Mouse (Mus musculus) kidney, embryonic 15.5 days (tissue): ENCODE measurements around the gene Sdhaf1. TPM values are rescaled to one million over a fixed set of nuclear protein-coding genes. Genes with fewer than 3 reads are reported as not detected.
A peak's percentile ranks its signal among the peaks of the same experiment; 100 is the strongest.

Source experiments
- ATAC-seq: fragments of 200-750 bp; cut with Nextera tagmentation; replicated peaks from 2 replicates; pipeline ENCODE4 v1.8.0; 2017; ENCODE audit warnings: moderate TSS enrichment; ENCODE audit not compliant: low FRiP score
- H3K27ac ChIP-seq: fragments of 300-500 bp; sonication (generic); 2 replicates; pipeline ENCODE4 v1.5.1; 2015; ENCODE audit warnings: mild to moderate bottlenecking, inconsistent platforms
- H3K27me3 ChIP-seq: fragments of 300-500 bp; sonication (generic); 2 replicates; pipeline ENCODE4 v1.6.1; 2015; ENCODE audit warnings: inconsistent platforms
- H3K36me3 ChIP-seq: fragments of 300-500 bp; sonication (generic); 2 replicates; pipeline ENCODE4 v1.6.1; 2015; ENCODE audit warnings: inconsistent platforms
- H3K4me1 ChIP-seq: fragments of 300-500 bp; sonication (generic); 2 replicates; pipeline ENCODE4 v1.6.1; 2015; ENCODE audit warnings: inconsistent platforms
- H3K4me2 ChIP-seq: fragments of 300-500 bp; sonication (generic); 2 replicates; pipeline ENCODE4 v1.6.1; 2015; ENCODE audit warnings: moderate library complexity, mild to moderate bottlenecking, inconsistent platforms
- H3K4me3 ChIP-seq: fragments of 300-500 bp; sonication (generic); replicated peaks from 2 replicates; pipeline ENCODE4 v1.5.1; 2015; ENCODE audit warnings: mild to moderate bottlenecking, inconsistent platforms
- H3K9ac ChIP-seq: fragments of 300-500 bp; sonication (generic); 2 replicates; pipeline ENCODE4 v1.6.1; 2015; ENCODE audit warnings: mild to moderate bottlenecking, inconsistent platforms
- H3K9me3 ChIP-seq: fragments of 300-500 bp; sonication (generic); replicated peaks from 2 replicates; pipeline ENCODE4 v1.6.1; 2016; ENCODE audit warnings: inconsistent platforms
- WGBS: fragments of 180-500 bp; shearing (Covaris S2); methylation state at CpG from one replicate; pipeline ENCODE4 v1.1.7; 2015; ENCODE audit warnings: mixed read lengths; 5-methylcytosine and 5-hydroxymethylcytosine counted together
- polyA plus RNA-seq: library from polyadenylated mRNA; unstranded; fragments of >200 nt; fragmentation: Nextera tagmentation; extraction: Ambion mirVana; gene quantifications from 2 replicates; pipeline ENCODE4 v1.2.1, GENCODE M21; 2015

Sdhaf1 gene
- polyA plus RNA-seq, 1 experiment from 2014 or later: 17.3 TPM

GRCm38 (mm10) chr7:30339432-30340109 is 15.9 kb upstream of the Sdhaf1 start:
- Histone ChIP-seq H3K36me3 (no peaks in the 10 kb centered on the region), H3K9me3 (no peaks in the 10 kb centered on the region), H3K27me3 (peaks cover 33% of the 10 kb centered on the region), H3K4me2 (no peak overlapping the region), H3K27ac (no peak overlapping the region), H3K9ac (no peak overlapping the region), H3K4me3 (no peak overlapping the region), H3K4me1 (peaks cover 3% of the 10 kb centered on the region)
- 79% methylated on average over 5 of the region's 5 CpGs for WGBS
- ATAC-seq: no peak

- Histone ChIP-seq H3K4me1 (peaks cover 15% of the 10 kb centered on the region), H3K4me2 (no peak overlapping the region), H3K9me3 (no peaks in the 10 kb centered on the region), H3K27ac (no peak overlapping the region), H3K9ac (no peak overlapping the region), H3K4me3 (no peak overlapping the region), H3K27me3 (peaks cover 44% of the 10 kb centered on the region), H3K36me3 (no peaks in the 10 kb centered on the region)
- ATAC-seq: no peak; the same call in 1 of the 2 replicates
- 1% methylated on average over 9 of the region's 9 CpGs for WGBS
Measured at GRCm38 (mm10) chr7:30336384-30336783, 12.7 kb upstream of the Sdhaf1 start.

DNA sequence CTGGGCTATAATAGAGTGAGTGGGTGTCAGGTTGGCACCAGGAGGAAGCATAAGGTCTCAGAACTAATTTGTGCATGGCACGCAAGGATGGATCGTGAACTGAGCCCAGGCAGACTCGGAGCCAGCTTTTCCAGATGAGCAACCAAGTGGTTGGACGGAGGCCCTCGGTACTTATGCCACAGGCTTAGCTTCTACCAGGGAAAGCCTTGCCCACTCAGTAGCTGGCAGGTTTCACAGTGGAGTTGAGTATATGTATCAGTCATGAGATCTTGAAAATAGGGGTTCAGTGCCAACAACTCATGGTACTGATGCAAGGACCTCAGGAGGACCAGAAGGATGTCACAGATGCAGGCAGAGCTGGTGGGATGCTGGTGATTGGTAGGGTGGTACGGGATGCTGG is 12.0 kb upstream of the Sdhaf1 start:
- H3K9me3 ChIP-seq: no peaks in the 10 kb centered on the region
- WGBS: 67% methylated on average over 6 of the region's 6 CpGs
- no peak overlapping the region for H3K4me3 ChIP-seq
- peaks cover 15% of the 10 kb centered on the region for H3K4me1 ChIP-seq
- no peak overlapping the region for H3K4me2 ChIP-seq
- H3K9ac ChIP-seq: no peak overlapping the region
- no peaks in the 10 kb centered on the region for H3K36me3 ChIP-seq
- H3K27ac ChIP-seq: no peak overlapping the region
- H3K27me3 ChIP-seq: peaks cover 40% of the 10 kb centered on the region
- no peak for ATAC-seq

GRCm38 (mm10) chr7:30334563-30334962 is 10.9 kb upstream of the Sdhaf1 start:
- H3K4me2 ChIP-seq: no peak overlapping the region
- H3K9me3 ChIP-seq: no peaks in the 10 kb centered on the region
- H3K27me3 ChIP-seq: peaks cover 38% of the 10 kb centered on the region
- H3K4me3 ChIP-seq: no peak overlapping the region
- H3K4me1 ChIP-seq: peaks cover 15% of the 10 kb centered on the region
- no peaks in the 10 kb centered on the region for H3K36me3 ChIP-seq
- H3K27ac ChIP-seq: no peak overlapping the region
- H3K9ac ChIP-seq: no peak overlapping the region
- ATAC-seq: no peak
- 61% methylated on average over 5 of the region's 5 CpGs for WGBS

DNA sequence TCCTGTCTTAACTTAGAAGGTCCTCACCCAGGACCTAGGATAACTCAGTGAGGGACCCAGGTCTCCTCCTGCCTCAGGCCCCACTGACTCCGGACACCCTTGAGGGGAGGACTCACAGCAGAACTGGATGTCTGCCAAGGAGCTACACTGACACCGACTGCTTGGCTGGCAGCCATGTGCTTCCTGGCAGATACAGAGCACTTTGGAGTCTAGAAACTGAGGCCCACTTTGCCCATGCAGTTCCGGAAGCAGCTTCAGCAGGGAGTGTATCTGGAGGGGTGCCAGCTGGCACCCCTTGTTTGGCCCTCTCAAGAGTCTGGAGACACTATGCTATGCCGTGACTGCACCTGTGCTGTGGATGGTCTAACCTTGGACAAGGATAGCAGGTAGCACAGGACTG is 9.7 kb upstream of the Sdhaf1 start:
- ATAC-seq: peak; percentile 37; the same call in 1 of the 2 replicates
- Histone ChIP-seq H3K27me3 (peaks cover 35% of the 10 kb centered on the region), H3K4me1 (peaks cover 15% of the 10 kb centered on the region), H3K4me3 (no peak overlapping the region), H3K9me3 (no peaks in the 10 kb centered on the region), H3K9ac (no peak overlapping the region), H3K36me3 (no peaks in the 10 kb centered on the region), H3K4me2 (no peak overlapping the region), H3K27ac (no peak overlapping the region)
- WGBS: 35% methylated on average over 4 of the region's 4 CpGs

- Histone ChIP-seq H3K9me3 (no peaks in the 10 kb centered on the region), H3K27ac (no peak overlapping the region), H3K27me3 (peaks cover 35% of the 10 kb centered on the region), H3K4me3 (no peak overlapping the region), H3K36me3 (no peaks in the 10 kb centered on the region), H3K4me2 (no peak overlapping the region), H3K4me1 (peaks cover 15% of the 10 kb centered on the region), H3K9ac (no peak overlapping the region)
- WGBS: 69% methylated on average over 18 of the region's 18 CpGs
- ATAC-seq: no peak
Measured at GRCm38 (mm10) chr7:30332622-30333259, 9.0 kb upstream of the Sdhaf1 start.

- H3K9ac ChIP-seq: no peak overlapping the region
- peak overlapping the region; percentile 34 for H3K4me2 ChIP-seq
- H3K36me3 ChIP-seq: no peaks in the 10 kb centered on the region
- ATAC-seq: no peak; the same call in 1 of the 2 replicates
- WGBS: 8% methylated on average over 13 of the region's 13 CpGs
- no peaks in the 10 kb centered on the region for H3K9me3 ChIP-seq
- H3K4me3 ChIP-seq: no peak overlapping the region
- peaks cover 35% of the 10 kb centered on the region for H3K27me3 ChIP-seq
- no peak overlapping the region for H3K27ac ChIP-seq
- peaks cover 22% of the 10 kb centered on the region for H3K4me1 ChIP-seq
Measured at GRCm38 (mm10) chr7:30331887-30332286, 8.2 kb upstream of the Sdhaf1 start.

- Histone ChIP-seq H3K4me3 (no peak overlapping the region), H3K36me3 (no peaks in the 10 kb centered on the region), H3K9me3 (no peaks in the 10 kb centered on the region; the same call in 1 of the 2 replicates), H3K4me2 (no peak overlapping the region), H3K4me1 (peaks cover 13% of the 10 kb centered on the region), H3K27ac (no peak overlapping the region), H3K9ac (no peak overlapping the region), H3K27me3 (peaks cover 5% of the 10 kb centered on the region)
- WGBS: 31% methylated on average over 10 of the region's 10 CpGs
- no peak for ATAC-seq
Measured at GRCm38 (mm10) chr7:30328379-30328778, 4.7 kb upstream of the Sdhaf1 start.

DNA sequence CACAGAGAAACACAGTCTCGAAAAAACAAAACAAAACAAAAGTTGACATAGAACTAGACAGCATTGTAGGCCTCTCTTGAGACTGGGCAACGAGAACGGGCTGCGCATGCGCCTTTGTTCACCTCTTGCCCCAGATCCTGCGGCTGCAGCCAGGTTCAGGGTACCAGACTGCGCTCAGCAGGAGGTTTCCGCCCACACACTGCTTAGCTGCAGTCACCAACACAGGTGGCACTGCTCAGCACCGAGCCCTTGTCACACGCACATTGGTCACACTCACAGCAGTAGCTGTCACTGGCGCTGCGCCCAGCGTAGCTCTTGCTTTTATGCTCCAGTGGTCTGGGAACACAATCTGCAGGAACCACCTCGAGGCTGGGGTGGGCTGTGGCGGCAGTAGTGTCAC is 3.4 kb upstream of the Sdhaf1 start:
- Histone ChIP-seq H3K4me3 (no peak overlapping the region), H3K36me3 (no peaks in the 10 kb centered on the region), H3K9me3 (no peaks in the 10 kb centered on the region; the same call in 1 of the 2 replicates), H3K27ac (peak overlapping the region; percentile 28; the same call in 1 of the 2 replicates), H3K4me2 (peak overlapping the region; percentile 29), H3K9ac (no peak overlapping the region), H3K27me3 (no peaks in the 10 kb centered on the region), H3K4me1 (peaks cover 18% of the 10 kb centered on the region)
- ATAC-seq: peak; percentile 65
- 29% methylated on average over 15 of the region's 15 CpGs for WGBS

DNA sequence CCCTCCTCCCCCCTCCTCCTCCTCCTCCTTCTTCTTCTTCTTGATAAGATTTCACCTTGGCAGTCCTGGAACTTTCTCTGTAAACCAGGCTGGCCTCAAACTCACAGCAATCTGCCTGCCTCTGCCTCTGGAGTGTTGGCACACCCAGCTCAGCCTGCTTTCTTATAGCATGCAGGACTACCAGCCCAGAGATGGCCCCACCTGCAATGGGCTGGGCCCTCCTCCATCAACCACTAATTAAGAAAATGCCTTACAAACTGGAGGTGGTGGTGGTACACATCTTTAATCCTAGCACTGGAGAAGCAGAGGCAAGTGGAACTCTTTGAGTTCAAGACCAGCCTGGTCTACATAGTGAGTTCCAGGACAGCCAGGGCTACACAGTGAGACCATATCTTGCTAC is 2.7 kb upstream of the Sdhaf1 start:
- Histone ChIP-seq H3K27me3 (no peaks in the 10 kb centered on the region), H3K36me3 (no peaks in the 10 kb centered on the region), H3K4me3 (no peak overlapping the region), H3K4me1 (peaks cover 16% of the 10 kb centered on the region), H3K9ac (no peak overlapping the region), H3K27ac (no peak overlapping the region), H3K4me2 (no peak overlapping the region), H3K9me3 (no peaks in the 10 kb centered on the region; the same call in 1 of the 2 replicates)
- no peak for ATAC-seq

- Histone ChIP-seq H3K9me3 (no peaks in the 10 kb centered on the region; the same call in 1 of the 2 replicates), H3K27me3 (no peaks in the 10 kb centered on the region), H3K36me3 (no peaks in the 10 kb centered on the region), H3K4me2 (no peak overlapping the region), H3K9ac (no peak overlapping the region), H3K4me3 (no peak overlapping the region), H3K27ac (no peak overlapping the region), H3K4me1 (peaks cover 25% of the 10 kb centered on the region)
- ATAC-seq: no peak
- WGBS: 52% methylated on average over 2 of the region's 2 CpGs
Measured at GRCm38 (mm10) chr7:30325364-30325763, 1.7 kb upstream of the Sdhaf1 start.

GRCm38 (mm10) chr7:30324300-30324944 is 727 bp upstream of the Sdhaf1 start:
- H3K27me3 ChIP-seq: no peaks in the 10 kb centered on the region
- no peak overlapping the region for H3K9ac ChIP-seq
- H3K4me3 ChIP-seq: no peak overlapping the region
- H3K36me3 ChIP-seq: no peaks in the 10 kb centered on the region
- H3K9me3 ChIP-seq: no peaks in the 10 kb centered on the region; the same call in 1 of the 2 replicates
- ATAC-seq: no peak
- H3K4me2 ChIP-seq: no peak overlapping the region
- WGBS: 83% methylated on average over 5 of the region's 5 CpGs
- no peak overlapping the region for H3K27ac ChIP-seq
- H3K4me1 ChIP-seq: peaks cover 25% of the 10 kb centered on the region
